Mouse (Mus musculus) ES-Bruce4 (cell line): Measurements from ENCODE around the gene Klhl29.

Experiments used
- CTCF ChIP-seq: IDR thresholded peaks from one replicate; pipeline ENCODE4 v1.8.1; 2011; ENCODE audit warnings: low read depth, low read length
- EP300 ChIP-seq: IDR thresholded peaks from 2 replicates; pipeline ENCODE4 v1.6.1; 2011; ENCODE audit warnings: low read depth, low read length; ENCODE audit not compliant: insufficient read depth
- POLR2A ChIP-seq: IDR thresholded peaks from one replicate; pipeline ENCODE4 v1.8.1; 2011; ENCODE audit warnings: low read length; ENCODE audit not compliant: insufficient read depth

DNA sequence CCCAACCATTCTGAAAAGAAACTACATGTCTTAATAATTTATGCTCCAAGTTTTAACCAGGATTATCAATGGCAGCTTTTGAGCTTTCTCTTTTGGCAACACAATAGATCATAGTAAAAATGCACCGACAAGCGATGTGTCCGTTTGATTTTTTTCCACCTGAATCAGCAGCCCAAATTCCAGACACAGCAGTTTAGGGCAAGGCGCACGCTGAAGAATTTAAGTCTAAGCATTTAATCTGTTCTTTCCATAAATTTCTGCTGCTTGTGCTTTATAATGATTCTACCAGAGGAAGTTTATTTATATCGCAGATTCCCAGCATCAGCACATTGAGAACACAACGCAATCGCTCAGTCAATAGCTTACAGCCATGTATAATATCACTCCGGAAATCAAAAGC is 256.2 kb downstream of the Klhl29 start:
- TF ChIP-seq CTCF, result no peak
- no peak for TF ChIP-seq EP300
- TF ChIP-seq POLR2A, result no peak
